Mouse (Mus musculus) kidney, embryonic 14.5 days (tissue): Measurements from ENCODE around the gene Gpi1. TPM values are rescaled to one million over a fixed set of nuclear protein-coding genes. Genes with fewer than 3 reads are reported as not detected.
"Not testable (repeated sequence)": the region's sequence is repeated elsewhere in the genome, so short reads cannot be mapped to it uniquely, and the experiment has no call there.

Experiments used
- ATAC-seq: fragments of 200-750 bp; cut with Nextera tagmentation; 2 replicates; pipeline ENCODE4 v1.8.0; 2017; ENCODE audit warnings: moderate number of reproducible peaks, mild to moderate bottlenecking, moderate TSS enrichment, moderate library complexity; ENCODE audit not compliant: low FRiP score, low TSS enrichment
- H3K27ac ChIP-seq: fragments of 300-500 bp; sonication (generic); 2 replicates; pipeline ENCODE4 v1.5.1; 2014; ENCODE audit warnings: low read depth, mild to moderate bottlenecking, low read length, moderate library complexity, mixed read lengths
- H3K27me3 ChIP-seq: fragments of 300-500 bp; sonication (generic); 2 replicates; pipeline ENCODE4 v1.6.1; 2014; ENCODE audit warnings: mild to moderate bottlenecking, low read length; ENCODE audit not compliant: control insufficient read depth, insufficient read depth
- H3K36me3 ChIP-seq: fragments of 300-500 bp; sonication (generic); 2 replicates; pipeline ENCODE4 v1.6.1; 2014; ENCODE audit warnings: low read length, mixed read lengths; ENCODE audit not compliant: control insufficient read depth, insufficient read depth
- H3K4me1 ChIP-seq: fragments of 300-500 bp; sonication (generic); 2 replicates; pipeline ENCODE4 v1.6.1; 2014; ENCODE audit warnings: low read length, mixed read lengths; ENCODE audit not compliant: control insufficient read depth, insufficient read depth
- H3K4me2 ChIP-seq: fragments of 300-500 bp; sonication (generic); replicated peaks from 2 replicates; pipeline ENCODE4 v1.6.1; 2014; ENCODE audit warnings: low read depth, mild to moderate bottlenecking, low read length
- H3K4me3 ChIP-seq: fragments of 300-500 bp; sonication (generic); 2 replicates; pipeline ENCODE4 v1.5.1; 2014; ENCODE audit warnings: mild to moderate bottlenecking, low read length
- H3K9ac ChIP-seq: fragments of 300-500 bp; sonication (generic); 2 replicates; pipeline ENCODE4 v1.6.1; 2014; ENCODE audit warnings: low read depth, mild to moderate bottlenecking, low read length, moderate library complexity
- H3K9me3 ChIP-seq: fragments of 300-500 bp; sonication (generic); 2 replicates; pipeline ENCODE4 v1.6.1; 2016; ENCODE audit warnings: low read length; ENCODE audit not compliant: control insufficient read depth
- WGBS: fragments of 180-500 bp; shearing (Covaris S2); extraction: QIAGEN DNeasy Blood & Tissue Kit; methylation state at CpG from one replicate; pipeline ENCODE4 v1.1.7; 2014; 5-methylcytosine and 5-hydroxymethylcytosine counted together
- polyA plus RNA-seq: library from polyadenylated mRNA; unstranded; fragments of >200 nt; fragmentation: Nextera tagmentation; extraction: Ambion mirVana; gene quantifications from 2 replicates; pipeline ENCODE4 v1.2.1, GENCODE M21; 2014

The Gpi1 gene
- polyA plus RNA-seq, 1 experiment from 2014 or later = 366 TPM

DNA sequence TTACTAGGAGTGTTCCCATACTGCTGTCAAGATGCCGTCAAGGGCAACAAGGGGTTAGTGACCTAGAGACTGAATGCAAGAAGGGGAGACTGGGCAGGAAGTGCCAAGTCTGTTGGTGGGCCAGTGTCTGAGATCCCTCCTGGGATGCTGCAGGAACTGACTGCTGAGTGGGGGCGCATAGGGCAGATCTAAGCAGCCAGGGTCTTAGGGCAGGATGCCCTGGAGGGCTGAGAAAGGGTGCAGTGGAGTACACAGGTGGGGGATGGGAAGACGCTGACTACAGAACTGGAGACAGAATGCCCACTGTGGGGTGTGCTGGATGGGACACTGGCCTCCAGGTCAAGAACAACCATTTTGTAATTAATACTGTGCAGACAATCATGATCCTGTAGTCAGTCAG, 46.3 kb downstream of the Gpi1 start:
- Histone ChIP-seq H3K4me2 (no peak overlapping the region), H3K36me3 (peaks cover 44% of the 10 kb centered on the region; the same call in 1 of the 2 replicates), H3K27me3 (no peaks in the 10 kb centered on the region), H3K9ac (no peak overlapping the region), H3K4me3 (no peak overlapping the region), H3K9me3 (no peaks in the 10 kb centered on the region), H3K4me1 (no peaks in the 10 kb centered on the region), H3K27ac (no peak overlapping the region)
- 80% methylated on average over 3 of the region's 3 CpGs for WGBS
- 0 out of 2 replicates have a peak, but pooled peaks have one; percentile 6 for ATAC-seq

- ATAC-seq = peak; percentile 24; the same call in 1 of the 2 replicates
- Histone ChIP-seq H3K27ac (no peak overlapping the region), H3K4me3 (no peak overlapping the region), H3K4me2 (no peak overlapping the region), H3K36me3 (peaks cover 41% of the 10 kb centered on the region; the same call in 1 of the 2 replicates), H3K9me3 (no peaks in the 10 kb centered on the region), H3K27me3 (no peaks in the 10 kb centered on the region), H3K4me1 (no peaks in the 10 kb centered on the region), H3K9ac (no peak overlapping the region)
- WGBS = 89% methylated on average over 13 of the region's 13 CpGs
Measured at GRCm38 (mm10) chr7:34183356-34183755, 46.8 kb downstream of the Gpi1 start.

DNA sequence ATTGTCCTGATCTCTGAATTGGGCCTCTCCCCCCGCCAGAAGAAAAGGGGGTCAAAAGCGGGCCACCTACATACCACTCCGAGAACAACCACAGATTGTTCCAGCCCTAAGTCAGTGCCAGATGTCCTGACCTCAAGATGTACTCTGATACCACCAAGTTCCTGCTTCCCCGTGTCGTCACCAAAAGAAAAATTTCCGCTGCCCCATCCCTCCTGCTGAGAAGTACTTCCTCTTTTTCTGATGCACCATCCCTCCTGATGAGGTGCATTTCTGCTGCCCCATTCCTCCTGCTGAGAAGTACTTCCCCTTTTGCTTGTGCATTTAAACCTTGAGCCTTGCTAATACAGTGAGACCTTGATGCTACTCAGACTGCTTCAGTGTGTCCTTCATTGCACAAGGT, 53.9 kb downstream of the Gpi1 start:
- not testable (repeated sequence) for H3K4me1 ChIP-seq, H3K4me3 ChIP-seq, ATAC-seq, H3K9ac ChIP-seq, H3K27me3 ChIP-seq, H3K9me3 ChIP-seq, H3K4me2 ChIP-seq, H3K36me3 ChIP-seq, H3K27ac ChIP-seq
- 89% methylated on average over 6 of the region's 6 CpGs for WGBS

DNA sequence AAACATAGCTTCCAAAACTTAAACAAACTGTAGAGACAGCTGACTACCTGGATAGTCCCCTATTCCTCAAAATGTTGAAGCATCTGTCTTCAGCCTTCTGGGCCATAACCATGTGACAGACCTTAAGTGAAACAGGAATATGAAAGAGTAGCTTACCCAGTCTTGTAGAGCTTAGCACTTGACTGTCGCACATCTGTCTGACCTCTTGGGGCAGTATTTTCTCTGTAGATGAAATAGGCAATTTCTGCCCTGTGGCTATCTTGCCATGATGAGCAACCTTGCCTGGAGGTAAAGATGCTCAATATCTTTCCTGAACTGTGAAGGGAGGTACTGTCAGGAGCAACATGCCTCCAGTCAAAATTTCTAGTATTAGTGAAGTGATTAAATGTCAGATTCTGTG, 57.9 kb downstream of the Gpi1 start:
- H3K27me3 ChIP-seq = no peaks in the 10 kb centered on the region
- ATAC-seq = no peak

GRCm38 (mm10) chr7:34169454-34169853, 60.7 kb downstream of the Gpi1 start, which contains the start of gene Uba2:
Gene Uba2 (minus strand): TSS chr7:34169599.
- Histone ChIP-seq H3K27me3 (no peaks in the 10 kb centered on the region), H3K27ac (no peak within 1 kb of the TSS; the same call in 1 of the 2 replicates), H3K4me1 (no peaks in the 10 kb centered on the region), H3K4me3 (peak within 1 kb of the TSS; percentile 85), H3K36me3 (peaks cover 10% of the 10 kb centered on the region), H3K9me3 (no peaks in the 10 kb centered on the region), H3K9ac (peak within 1 kb of the TSS; percentile 92), H3K4me2 (peak within 1 kb of the TSS; percentile 69)
- ATAC-seq = no peak
- WGBS = 77% methylated on average over 3 of the region's 3 CpGs

More for the DNA sequence above, 57.9 kb downstream of the Gpi1 start:
- Histone ChIP-seq H3K9me3 (no peaks in the 10 kb centered on the region), H3K9ac (no peak overlapping the region), H3K4me2 (no peak overlapping the region), H3K27ac (no peak overlapping the region), H3K4me1 (no peaks in the 10 kb centered on the region), H3K4me3 (no peak overlapping the region), H3K36me3 (no peaks in the 10 kb centered on the region)
- 75% methylated on average over 1 of the region's 1 CpGs for WGBS

- peak overlapping the region; percentile 69 for H3K4me2 ChIP-seq
- peak overlapping the region; percentile 88 for H3K27ac ChIP-seq
- H3K4me3 ChIP-seq = peak overlapping the region; percentile 85
- H3K9me3 ChIP-seq = no peaks in the 10 kb centered on the region
- no peaks in the 10 kb centered on the region for H3K4me1 ChIP-seq
- H3K36me3 ChIP-seq = peaks cover 16% of the 10 kb centered on the region
- WGBS = 12% methylated on average over 28 of the region's 30 CpGs
- ATAC-seq = peak; percentile 96
- no peaks in the 10 kb centered on the region for H3K27me3 ChIP-seq
- H3K9ac ChIP-seq = peak overlapping the region; percentile 92
Measured at GRCm38 (mm10) chr7:34168470-34169251, 61.5 kb downstream of the Gpi1 start.

DNA sequence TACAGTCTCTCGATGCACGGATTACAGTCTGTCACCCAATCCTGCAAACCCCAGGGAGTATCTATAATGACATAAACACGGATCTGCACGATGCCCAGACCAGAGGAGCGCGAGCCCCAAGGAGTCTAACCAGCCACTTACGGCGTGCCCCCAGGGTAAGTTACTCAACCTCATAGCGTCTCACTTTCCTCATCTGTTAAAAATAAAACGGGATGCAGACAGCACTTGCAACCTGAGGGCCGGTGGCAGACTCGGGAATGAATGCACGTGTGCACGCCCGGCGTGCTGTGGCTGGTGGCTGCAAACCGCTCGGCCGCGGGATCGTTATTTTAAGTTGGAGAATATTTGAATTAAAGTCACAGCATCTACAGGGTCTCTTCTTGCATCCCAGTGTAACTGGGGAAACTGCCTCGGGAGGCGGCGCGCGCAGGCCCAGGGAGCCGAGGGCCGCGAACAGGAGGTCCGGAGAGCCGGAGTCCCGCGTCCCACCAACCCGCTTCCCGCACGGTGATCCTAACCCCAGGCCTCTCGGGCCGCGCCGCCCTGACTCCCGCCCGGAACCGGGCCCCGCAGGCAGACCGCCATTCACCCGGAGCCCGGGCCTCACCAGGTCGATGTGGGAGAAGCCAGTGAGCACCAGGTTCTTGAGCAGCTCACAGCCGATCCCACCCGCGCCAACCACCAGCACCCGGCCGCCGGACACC, 62.2 kb downstream of the Gpi1 start:
- peak overlapping the region; percentile 69 for H3K4me2 ChIP-seq
- H3K9me3 ChIP-seq = no peaks in the 10 kb centered on the region
- H3K27me3 ChIP-seq = no peaks in the 10 kb centered on the region
- no peaks in the 10 kb centered on the region for H3K4me1 ChIP-seq
- peak; percentile 36 for ATAC-seq
- peak overlapping the region; percentile 88 for H3K27ac ChIP-seq
- H3K4me3 ChIP-seq = peak overlapping the region; percentile 85
- peak overlapping the region; percentile 92 for H3K9ac ChIP-seq
- WGBS = under 1% methylated on average over 54 of the region's 54 CpGs
- H3K36me3 ChIP-seq = peaks cover 23% of the 10 kb centered on the region

- H3K9me3 ChIP-seq = no peaks in the 10 kb centered on the region
- H3K9ac ChIP-seq = no peak overlapping the region
- no peak for ATAC-seq
- no peak overlapping the region for H3K27ac ChIP-seq
- H3K4me1 ChIP-seq = no peaks in the 10 kb centered on the region
- H3K36me3 ChIP-seq = peaks cover 34% of the 10 kb centered on the region
- 50% methylated on average over 4 of the region's 4 CpGs for WGBS
- peak overlapping the region; percentile 16 for H3K4me2 ChIP-seq
- H3K4me3 ChIP-seq = peak overlapping the region; percentile 3; the same call in 1 of the 2 replicates
- no peaks in the 10 kb centered on the region for H3K27me3 ChIP-seq
Measured at GRCm38 (mm10) chr7:34166850-34167249, 63.3 kb downstream of the Gpi1 start.

DNA sequence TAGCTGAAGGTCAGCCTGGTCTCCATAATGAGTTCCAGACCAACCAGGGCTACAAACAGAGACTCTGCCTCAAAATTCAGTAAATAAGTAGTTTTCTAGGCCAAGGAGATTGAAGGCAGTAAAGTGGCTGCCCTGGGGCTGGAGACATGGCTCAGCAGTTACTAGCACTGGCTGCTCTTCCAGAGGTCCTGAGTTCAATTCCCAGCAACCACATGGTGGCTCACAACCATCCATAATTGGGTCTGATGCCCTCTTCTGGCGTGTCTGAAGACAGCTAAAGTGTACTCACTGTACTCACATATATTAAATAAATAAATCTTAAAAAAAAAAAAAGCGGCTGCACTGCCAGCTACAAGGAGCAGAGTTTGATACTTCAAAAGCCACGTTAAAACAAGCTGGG, 64.1 kb downstream of the Gpi1 start:
- H3K4me1 ChIP-seq = no peaks in the 10 kb centered on the region
- no peaks in the 10 kb centered on the region for H3K27me3 ChIP-seq
- ATAC-seq = no peak
- no peak overlapping the region for H3K4me3 ChIP-seq
- no peaks in the 10 kb centered on the region for H3K9me3 ChIP-seq
- H3K9ac ChIP-seq = no peak overlapping the region
- H3K4me2 ChIP-seq = no peak overlapping the region
- H3K36me3 ChIP-seq = peaks cover 43% of the 10 kb centered on the region
- 73% methylated on average over 3 of the region's 3 CpGs for WGBS
- H3K27ac ChIP-seq = no peak overlapping the region
